Mouse (Mus musculus) cerebellum, postnatal 4 days (tissue): ENCODE results near the gene Pzp.

Source experiments
- DNase-seq, 2 experiments: peaks; one replicate each; pipeline ENCODE4 v3.0.0; 2022; ENCODE audit warnings: low spot score in 2 of 2, mixed read lengths in 1 of 2

Gene Pzp

DNA sequence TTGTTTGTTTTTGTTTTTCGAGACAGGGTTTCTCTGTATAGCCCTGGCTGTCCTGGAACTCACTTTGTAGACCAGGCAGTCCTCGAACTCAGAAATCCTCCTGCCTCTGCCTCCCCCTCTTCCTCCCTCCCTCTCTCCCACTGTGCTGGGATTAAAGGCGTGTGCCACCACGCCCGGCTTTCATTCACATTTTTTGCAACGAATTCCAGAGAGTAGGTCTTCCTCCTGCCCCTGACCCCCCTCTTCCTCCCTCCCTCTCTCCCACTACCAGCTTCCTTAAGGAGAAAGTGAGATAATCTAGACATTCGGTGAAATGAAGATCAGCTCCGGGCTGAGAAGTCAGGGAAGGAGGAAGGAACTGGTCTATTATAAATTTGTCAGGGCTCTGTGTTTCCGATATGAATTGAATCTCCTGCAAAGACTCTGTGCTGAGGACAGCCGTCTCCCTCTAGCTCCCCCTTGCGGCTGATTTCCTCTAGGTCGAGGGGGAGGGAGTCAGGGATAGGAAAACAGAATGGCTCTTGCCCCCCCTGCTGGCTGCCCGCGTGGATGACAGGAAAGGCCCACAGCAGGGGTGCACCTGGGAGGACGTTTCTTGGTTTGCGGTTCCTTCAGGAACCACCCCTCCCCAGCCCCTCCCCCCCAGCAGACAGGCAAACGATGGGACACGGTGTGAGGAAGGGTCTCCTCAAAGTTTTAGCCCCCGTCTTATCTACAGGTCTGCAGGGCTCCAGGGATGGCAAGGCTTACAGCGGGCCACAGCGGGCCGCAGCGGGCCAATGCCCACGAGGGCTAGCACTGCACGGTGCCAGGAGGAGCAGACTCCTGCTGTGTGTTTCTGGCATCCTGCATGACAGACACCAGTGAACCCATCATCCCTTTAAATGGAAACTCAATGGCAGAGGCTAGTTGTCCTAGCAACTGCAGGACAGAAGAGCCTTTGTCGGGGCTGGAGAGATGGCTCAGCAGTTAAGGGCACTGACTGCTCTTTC lies 46.8 kb downstream of the Pzp start:
- DNase-seq: peak; percentile 96 to 98

DNA sequence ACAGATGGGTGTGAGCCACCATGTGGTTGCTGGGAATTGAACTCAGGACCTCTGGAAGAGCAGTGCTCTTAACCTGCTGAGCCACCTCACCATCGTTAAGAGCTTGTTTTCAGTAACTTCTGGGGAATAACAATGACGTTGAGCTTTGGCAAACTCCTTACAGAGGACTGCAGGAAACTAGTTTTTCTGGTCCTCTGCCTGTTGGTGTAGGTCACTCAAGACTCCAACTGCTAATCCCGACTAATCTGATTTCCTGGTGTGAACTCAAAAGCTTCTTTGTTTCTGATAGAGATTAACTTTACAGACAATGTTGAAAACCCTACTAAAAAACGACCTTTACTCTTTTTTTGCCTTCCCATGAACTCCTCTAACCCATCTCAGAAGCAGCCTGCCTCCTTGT lies 49.0 kb downstream of the Pzp start:
- DNase-seq: no peak

DNA sequence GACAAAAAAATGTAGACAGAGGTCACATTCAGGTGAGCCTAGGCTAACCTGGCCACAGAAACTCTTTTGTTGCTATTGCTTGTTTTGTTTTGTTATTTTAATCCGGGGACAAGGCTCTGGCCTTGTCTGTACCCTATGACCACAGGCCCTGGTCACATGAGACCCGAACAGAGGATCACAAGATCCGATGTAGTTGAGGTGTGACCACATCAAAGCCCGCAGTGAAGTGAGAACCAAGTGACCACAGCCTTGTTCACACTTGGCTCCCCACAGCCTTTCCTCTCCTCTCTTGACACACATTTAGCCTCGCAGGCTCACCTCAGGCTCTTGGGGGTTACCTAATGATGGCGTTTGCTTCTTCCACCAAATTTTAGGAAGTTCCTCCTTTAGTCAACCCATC lies 52.4 kb downstream of the Pzp start:
- DNase-seq: no peak

DNA sequence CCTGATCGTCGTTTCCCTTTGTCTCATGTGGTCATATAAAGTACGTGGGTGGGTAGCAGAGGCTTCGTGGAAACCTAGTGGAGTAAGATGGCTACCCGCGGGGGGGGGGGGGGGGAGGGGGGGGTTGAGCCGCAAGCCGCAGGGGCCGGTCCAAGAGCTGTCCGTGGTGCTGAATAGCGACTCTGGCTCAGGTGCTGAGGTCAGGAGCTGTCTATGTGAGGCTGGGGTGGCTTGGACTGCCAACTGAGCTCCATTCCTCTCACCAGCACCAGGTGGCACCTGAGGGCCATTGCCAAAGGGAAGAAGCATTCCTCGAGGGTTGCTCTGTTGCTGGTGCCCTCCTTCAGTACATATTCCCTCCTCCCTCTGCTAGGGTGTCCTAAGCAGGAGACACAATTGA lies 57.1 kb downstream of the Pzp start:
- no peak for DNase-seq

DNA sequence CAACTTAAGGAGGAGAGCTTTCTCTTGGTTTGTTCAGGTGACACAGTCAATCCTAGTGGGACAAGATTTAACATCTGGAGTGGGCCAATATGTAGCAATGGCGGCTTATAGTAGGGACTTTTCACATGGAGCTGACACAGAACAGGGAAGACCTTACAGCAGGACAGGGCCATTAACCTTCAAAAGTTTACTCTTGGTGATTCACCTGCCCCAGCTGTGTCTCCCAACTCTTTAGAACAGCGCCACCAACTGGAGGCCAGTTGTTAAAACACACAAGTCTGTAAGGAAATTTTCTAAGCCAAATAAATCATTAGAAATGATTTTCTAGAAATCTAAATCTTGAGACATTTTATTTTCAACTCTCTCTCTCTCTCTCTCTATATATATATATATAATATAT lies 59.2 kb downstream of the Pzp start:
- no peak for DNase-seq

DNA sequence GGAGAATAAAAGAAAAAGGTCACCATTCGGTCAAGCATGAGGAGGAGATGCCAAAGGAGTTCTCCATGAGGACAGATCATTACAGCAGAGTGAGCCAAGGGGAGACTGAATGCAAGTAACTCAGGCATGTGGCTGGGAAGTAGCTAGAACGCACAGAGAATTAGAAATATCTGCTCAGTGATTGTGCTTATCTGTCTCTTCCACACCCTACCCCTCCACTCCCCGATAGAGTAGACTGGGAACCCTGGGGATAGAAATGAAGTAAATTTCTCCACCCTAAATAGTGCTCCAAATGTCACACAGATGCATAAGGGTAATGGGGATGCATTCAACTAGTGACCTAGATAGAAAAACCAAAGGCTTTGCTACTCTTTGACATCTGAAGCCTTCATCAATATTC lies 60.0 kb downstream of the Pzp start:
- DNase-seq: no peak

DNA sequence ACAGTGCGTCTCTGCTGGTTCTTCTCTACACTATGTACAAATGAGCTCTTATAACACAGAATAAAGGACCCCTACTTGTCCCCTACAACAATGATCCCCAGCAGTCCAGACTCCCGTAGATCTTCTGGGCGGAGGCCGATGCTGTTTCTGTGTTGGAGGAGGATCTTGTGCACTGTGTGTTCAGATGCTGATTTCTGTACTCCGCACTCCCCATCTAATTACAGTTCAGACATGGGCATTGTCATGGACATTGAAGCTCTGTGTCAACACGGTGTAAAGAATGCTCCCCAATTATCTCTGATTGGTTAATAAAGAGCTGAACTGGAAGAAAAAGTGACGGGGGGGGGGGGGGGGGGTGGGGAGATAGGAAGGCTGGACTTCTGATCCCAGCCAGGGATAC lies 60.5 kb downstream of the Pzp start:
- no peak for DNase-seq

DNA sequence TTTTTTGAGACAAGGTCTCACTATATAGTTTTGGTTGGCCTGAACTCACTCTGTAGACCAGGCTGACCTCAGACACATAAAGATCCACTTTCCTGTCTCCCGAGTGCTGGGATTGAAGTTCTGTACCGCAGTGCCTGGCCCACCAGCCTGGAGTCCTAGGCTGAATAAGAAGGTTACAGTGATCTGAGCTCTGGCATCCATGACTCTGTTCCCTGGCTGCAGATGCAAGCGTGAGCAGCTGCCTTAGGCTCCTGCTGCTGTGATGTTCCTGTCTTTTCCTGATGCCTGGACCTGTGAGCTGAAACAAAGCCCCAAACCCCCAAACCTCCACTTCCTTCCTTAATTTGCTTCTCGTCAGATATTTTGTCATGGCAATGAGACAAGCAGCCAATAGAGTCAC lies 61.5 kb downstream of the Pzp start:
- DNase-seq: no peak

DNA sequence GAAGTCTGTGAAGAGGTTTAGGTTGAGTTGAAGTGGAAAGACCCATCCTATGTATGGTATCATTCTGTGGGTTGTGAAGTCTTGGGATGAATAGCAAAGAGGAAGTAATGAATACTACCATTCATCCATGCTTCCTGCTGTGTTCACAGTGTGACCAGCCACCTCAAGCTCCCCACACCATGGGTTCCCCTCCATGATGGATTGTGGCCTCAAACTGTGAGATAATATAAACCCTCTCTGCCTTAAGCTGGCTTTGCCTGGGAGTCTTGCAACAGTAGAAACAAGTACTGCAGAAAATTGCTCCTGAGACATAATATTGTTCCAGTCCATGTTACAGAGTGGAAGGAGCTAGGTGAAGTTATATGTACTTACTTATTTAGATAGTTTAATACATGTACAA lies 64.9 kb downstream of the Pzp start:
- no peak for DNase-seq

DNA sequence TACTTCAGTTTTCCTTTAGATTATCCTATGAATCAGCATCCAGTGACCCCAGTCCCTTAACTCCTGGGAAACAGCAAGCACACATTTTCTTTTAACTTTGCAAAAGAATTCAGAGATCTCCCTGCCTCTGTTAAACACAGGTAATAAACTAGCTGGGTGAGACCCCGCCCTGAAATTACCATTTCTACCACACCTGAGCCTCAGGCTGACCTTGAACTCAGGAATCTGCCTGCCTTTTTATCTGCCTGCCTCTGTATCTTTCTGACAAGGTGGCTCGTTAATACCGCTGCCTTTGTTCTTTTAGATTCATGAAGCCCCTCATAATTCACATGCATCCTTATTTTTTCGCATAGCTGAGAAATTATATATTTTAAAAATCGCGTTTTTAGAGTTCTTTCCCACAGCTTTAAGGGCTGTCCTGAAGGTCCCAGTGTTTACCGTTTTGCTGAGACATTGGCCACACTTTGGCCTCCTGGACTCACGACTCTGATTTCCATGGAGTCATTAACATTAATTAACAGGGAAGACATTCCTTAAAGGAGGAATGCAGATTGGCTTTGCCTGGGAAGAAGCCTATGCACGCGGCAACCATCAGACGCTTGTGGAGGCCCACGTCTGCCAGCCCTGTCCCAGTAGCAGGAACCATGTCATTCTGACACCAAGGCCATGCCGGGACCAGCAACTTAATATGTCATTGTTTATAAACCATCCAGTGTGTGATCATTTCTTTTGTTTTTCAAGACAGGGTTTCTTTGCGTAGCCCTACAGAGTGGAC lies 65.6 kb downstream of the Pzp start:
- no peak for DNase-seq

DNA sequence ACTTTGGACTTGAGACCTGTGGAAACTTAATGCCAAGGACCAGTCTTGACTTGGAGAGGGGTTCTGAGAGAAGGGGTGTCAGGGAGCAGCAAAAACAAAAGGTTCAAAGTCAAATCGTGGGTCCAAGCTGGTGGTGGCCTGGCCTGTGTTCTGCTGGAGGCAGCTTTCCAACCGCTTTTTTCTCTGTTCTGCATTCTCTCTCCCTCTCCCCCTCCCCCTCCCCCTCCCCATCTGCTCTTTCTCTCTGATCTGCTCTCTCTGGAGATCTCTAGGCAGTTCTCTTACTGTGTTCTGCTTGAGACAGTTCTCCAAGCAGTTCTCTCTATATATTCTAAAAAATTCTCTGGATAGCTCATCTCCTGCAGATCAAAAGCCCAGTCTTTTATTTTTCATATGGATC lies 66.2 kb downstream of the Pzp start:
- DNase-seq: no peak

DNA sequence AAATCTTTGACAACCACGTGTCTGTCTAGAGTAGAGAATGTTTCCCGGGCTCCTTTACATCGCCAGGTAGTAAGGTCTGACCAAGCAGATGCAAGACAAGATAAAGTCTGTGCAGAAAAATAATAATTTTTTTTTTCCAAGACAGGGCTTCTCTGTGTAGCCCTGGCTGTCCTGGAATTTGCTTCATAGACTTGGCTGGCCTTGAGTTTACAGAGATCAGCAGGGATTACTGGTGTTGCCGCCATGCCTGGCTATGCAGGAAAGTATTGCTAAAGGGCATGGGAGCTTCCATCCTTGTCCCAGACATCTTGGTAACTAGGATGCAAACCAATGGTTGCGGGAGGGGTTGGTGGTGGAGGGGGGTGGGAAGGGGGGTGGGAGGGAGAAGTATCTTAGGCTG lies 69.3 kb downstream of the Pzp start:
- no peak for DNase-seq

DNA sequence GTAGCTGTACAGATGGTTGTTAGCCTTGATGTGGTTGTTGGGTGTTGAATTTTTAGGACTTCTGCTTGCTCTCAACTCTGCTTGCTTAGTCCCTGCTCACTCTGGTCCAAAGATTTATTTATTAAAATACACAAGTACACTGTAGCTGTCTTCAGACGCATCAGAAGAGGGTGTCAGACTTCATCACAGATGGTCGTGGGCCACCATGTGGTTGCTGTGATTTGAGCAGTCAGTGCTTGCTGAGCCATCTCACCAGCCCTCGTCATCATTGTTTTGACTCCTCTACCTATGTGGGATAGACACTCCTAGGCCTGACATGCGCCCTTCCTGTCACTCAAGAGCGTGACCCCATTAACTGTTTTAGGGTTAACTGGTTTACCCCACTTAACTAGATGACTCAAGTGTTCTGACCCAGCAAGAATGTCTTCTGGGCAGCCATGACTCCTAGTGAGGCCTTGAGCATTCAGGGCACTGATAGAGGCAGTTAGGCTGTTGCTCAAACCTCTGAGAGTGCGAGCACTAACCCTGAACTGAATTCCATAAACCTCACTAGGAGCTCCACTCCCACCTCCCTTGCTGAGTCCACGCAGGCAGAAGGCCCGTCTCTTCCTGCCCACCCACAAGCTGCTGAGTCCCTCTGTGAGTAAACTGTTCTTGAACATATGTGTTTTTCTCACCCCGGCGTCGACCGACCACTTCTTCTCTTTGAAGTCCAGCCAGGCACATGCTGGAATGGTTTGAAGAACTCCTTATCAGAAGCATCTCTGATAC lies 70.5 kb downstream of the Pzp start:
- no peak for DNase-seq

DNA sequence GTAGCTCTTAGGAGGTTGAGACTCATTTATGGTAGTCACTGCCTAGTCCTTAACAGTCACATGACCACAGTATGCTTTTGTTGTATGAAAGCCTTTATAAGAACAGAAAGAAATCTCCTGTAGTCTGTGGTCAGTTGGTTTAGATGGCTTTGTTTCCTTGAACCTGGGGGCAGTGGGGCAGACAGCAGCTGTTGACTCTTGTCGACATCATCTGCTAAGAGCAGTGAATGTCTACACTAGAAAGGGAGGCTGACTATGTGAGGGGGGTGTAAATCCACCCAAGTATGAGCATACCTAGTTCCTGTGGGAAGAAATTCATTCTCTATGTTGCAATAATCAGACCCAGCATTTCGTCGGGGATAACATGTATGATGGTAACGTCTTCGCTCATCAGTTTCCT lies 79.5 kb downstream of the Pzp start:
- DNase-seq: no peak

DNA sequence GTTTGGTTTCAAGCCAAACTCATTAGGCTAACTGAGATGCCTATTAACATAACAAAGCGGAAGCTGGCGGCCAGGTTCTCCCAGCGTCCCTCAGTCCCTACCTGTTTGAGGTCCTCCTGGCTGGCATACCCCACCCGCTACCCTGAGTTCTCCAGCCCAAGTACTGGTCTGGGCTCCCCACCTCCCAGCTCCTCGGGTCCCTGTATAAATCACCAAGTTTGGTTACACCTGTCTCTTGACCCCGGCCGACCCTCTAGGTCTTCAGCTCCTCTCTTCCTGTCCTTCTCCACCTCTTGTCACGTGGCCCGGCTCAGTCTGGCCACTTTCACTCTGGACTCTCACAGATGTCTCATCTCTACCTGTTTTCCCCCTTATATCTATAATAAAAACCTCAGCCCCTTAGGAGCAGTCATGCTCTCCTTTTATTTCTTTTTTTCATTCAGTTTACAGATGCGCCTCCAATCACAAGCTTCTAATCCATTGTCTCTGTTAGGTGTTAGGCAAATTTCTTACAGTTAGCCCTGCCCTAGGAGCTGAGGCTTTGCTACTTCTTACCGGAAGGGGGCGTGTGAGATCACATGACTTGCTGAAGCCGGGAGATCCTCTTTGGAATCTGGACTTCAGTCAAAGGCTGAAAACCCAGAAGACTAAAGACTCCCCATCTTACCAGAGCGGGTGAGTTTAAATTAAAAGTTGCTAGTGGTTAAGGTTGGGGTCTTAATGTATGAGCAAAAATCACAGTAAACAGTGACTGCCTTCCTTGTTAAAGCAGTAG lies 80.6 kb downstream of the Pzp start:
- DNase-seq: peak; percentile 47 to 59

DNA sequence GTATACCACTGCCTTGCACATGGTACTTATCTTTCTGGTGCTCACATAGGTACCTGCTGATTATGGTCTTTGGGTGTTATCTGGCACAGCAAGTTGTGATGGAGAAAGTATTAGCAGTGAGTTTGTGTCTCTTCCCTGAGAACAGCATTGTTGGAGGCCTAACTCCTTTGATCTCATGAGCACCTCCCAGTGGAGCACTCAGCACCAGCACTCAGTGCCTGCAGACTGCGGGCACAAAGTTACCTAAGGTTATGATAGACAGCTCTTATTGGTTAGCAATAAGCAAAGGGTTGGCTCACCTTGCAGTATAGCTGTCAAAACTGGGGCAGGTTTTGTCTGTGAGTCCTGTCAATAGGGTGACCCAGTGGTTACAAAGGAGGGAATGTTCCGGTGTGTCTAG lies 86.3 kb downstream of the Pzp start:
- no peak for DNase-seq

DNA sequence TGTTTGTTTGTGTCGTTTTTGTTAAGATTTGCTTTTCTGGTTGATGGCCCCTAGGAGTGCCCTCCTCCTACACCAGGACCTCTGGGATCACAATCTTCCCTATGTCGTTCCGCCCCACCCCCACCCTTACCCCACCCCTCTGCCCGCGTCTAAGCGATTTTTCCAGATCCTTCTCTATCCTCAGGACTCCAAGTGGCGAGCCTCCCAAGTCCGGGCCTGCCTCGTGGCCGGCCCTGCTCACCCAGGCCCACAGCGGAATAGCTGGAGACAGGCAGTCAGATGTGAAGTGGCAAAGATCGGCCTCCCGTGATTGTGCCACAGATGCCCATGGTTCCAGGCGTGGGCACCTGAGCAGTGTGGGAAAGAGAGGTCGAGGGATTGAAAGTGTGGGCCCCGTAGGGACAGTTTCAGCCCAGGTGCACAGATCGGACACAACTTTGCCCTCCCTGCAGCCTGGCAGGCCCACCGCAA lies 87.6 kb downstream of the Pzp start:
- DNase-seq: no peak

DNA sequence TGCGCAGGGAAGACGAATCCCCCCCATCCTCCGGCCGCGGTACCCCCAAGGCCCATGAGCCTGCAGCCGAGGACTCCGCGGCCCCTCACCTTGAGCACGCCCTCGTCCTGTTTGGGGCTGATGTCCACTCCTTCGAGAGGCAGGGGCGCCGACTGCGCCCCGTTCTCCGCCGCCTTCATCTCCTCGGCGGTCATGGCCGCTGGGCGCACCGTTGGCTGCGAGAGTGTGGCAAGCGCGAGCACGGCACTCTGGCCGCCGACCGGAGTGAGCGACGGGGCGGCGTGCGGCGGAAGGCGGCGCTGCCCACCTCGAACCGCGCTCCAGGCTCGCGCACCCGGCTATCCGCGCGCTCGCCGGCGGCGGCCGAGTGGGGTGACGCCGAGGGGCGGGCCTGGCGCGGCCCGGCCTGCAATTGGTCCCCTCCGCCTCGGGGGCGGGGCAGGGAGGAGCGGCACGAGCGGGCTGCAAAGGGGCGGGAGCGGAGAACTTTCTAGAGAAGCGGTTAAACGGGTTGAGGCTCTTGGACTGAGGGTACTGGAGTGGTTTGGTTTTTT lies 88.1 kb downstream of the Pzp start, which contains the start of gene Fkbp4:
Gene Fkbp4, minus strand, starts transcription at position 361 of the 554 bp plus-strand sequence.
- DNase-seq: peak; percentile 88 to 93

DNA sequence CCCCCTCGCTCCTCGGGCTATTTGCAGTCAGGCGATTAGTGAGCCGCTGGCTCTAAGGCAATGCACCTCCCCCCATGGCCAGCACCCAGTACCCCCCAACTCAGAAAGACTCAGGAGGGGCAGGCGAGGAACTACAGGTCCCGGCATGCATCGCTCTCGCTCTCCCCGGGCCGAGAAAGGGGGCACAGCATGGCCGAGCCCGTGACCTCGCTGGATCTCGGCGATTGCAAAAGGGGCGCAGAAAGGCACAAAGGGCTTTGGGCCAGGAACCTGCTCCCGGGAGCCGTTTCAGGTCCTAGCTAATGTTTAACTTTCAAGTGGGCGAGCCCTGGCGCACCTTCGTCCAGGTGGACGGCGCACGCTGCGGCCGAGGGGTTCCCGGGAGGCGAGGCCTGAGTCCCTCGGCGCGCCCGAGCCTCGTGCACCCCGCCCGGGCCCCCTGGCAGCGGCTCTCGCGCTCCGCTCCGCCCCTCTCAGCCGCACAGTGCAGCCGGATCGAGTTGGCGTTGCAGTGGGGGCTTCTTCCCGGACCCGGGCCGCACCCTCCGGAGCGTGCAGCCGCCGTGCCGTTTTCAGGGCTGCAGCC lies 88.7 kb downstream of the Pzp start:
- peak; percentile 36 to 67 for DNase-seq

DNA sequence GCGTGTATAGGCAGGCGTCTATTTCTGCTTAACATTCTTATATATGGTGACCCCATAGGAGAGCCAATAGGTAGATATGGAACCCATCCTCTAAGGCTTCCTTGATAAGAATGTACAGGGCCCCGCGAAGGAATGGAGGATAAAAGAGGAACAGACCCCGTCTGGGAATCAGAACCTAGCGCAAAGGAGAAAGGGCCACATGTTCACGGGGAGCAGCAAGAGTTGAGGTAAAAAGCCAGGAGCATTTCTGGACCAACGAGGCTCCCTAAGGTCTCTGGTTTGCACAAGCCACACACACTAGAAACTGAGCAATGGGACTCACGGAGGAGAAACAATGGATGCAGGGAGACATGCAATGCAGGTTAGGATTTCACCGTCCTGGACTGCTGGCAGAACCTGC lies 89.2 kb downstream of the Pzp start:
- DNase-seq: no peak
